Mouse (Mus musculus): Measurements from ENCODE around the gene Rab2b.
"Not testable (repeated sequence)": the region's sequence is repeated elsewhere in the genome, so short reads cannot be mapped to it uniquely, and the experiment has no call there.

- peak; percentile 38 for TF ChIP-seq CTCF (IDR thresholded peaks at IDR 0.05; ENCODE audit: low read depth)
- TF ChIP-seq EP300 (optimal IDR thresholded peaks at IDR 0.05): not testable (repeated sequence)
Observed at GRCm38 (mm10) chr14:52310343-52310742, 31.0 kb upstream of the Rab2b start.

Measured in stomach, postnatal 0 days (tissue).